Mouse (Mus musculus): Measurements from ENCODE around the gene Snx11. TPM values are rescaled to one million over a fixed set of nuclear protein-coding genes. Genes with fewer than 3 reads are reported as not detected.
A peak's percentile ranks its signal among the peaks of the same experiment; 100 is the strongest.

The Snx11 gene
- polyA plus RNA-seq, 1 experiment from 2014 or later, result 81.7 TPM

DNA sequence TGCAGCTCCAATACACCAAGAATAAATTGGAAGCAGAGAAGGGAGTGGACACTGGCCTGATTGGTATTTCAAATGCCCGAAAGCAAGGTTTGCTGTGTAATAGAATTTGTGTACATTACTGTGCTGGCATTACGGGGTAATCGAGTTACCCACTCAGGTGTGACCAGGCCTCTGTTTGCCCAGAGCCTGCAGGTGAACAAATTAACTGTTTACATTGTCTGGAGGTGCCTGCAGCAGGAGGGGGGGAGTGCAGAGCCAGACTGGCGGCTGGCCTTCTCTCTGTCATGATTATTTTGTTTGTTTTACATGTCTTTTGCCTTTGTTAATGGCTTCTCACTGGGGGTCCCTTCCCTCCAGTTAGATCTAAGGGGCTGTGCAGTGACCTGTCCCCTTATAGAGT is 44.7 kb downstream of the Snx11 start:
- peak overlapping the region; percentile 73 for H3K27ac ChIP-seq (replicated peaks)
- H3K9me3 ChIP-seq (replicated peaks), result no peaks in the 10 kb centered on the region
- no peaks in the 10 kb centered on the region for H3K27me3 ChIP-seq (replicated peaks)
- no peak overlapping the region for H3K4me2 ChIP-seq
- H3K4me3 ChIP-seq (replicated peaks), result no peak overlapping the region
- ATAC-seq (ENCODE audit: low FRiP score), result no peak
- peaks cover 65% of the 10 kb centered on the region for H3K4me1 ChIP-seq
- H3K9ac ChIP-seq (replicated peaks), result no peak overlapping the region
- WGBS, result 36% methylated on average over 4 of the region's 4 CpGs
- no peaks in the 10 kb centered on the region for H3K36me3 ChIP-seq

DNA sequence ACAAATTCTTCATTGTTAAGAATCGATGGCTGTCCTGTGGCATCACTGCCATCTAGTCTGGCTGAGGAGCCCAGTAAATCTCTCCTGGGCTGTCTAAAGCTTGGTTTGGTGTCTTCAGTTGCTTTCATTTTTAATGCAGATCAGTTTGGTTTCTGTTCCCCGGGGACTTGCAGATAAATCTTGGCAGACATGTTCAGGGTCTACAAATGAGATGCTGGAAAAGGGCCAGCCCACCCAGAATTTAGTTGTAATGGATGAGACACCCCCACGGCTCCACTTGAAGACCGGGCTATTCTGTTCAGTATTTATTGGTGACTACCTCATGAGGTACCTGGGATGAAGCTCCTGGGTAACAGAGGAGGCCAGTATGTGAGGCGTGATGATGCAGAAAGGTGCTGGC is 47.0 kb downstream of the Snx11 start:
- Histone ChIP-seq H3K4me2 (peak overlapping the region; percentile 19), H3K9ac (replicated peaks) (no peak overlapping the region), H3K36me3 (no peaks in the 10 kb centered on the region), H3K9me3 (replicated peaks) (no peaks in the 10 kb centered on the region), H3K27me3 (replicated peaks) (no peaks in the 10 kb centered on the region), H3K4me3 (replicated peaks) (no peak overlapping the region), H3K4me1 (peaks cover 53% of the 10 kb centered on the region), H3K27ac (replicated peaks) (peak overlapping the region; percentile 71)
- no peak for ATAC-seq (ENCODE audit: low FRiP score)
- 16% methylated on average over 5 of the region's 5 CpGs for WGBS

DNA sequence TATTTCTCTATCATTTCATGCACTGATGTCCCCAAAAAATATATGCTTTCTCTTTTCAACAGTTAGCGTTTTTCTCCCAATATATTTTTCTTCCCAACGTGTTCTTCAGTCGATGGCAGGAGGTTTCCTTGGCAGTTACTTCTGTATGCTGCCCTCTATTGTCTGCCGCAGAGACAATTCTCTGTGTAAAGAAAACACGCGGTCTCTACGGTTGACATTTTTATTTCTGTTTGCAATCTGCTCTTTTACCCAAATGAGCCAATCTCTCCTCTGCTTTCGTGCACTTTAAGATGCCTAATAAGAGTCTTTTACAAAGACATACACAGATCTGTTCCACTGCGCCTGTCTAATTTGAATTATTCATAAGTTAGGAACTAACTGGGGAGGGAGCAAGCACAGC is 47.9 kb downstream of the Snx11 start:
- Histone ChIP-seq H3K36me3 (no peaks in the 10 kb centered on the region), H3K4me3 (replicated peaks) (no peak overlapping the region), H3K9me3 (replicated peaks) (no peaks in the 10 kb centered on the region), H3K9ac (replicated peaks) (no peak overlapping the region), H3K27me3 (replicated peaks) (no peaks in the 10 kb centered on the region), H3K4me1 (peaks cover 51% of the 10 kb centered on the region), H3K4me2 (peak overlapping the region; percentile 39), H3K27ac (replicated peaks) (peak overlapping the region; percentile 71)
- ATAC-seq (ENCODE audit: low FRiP score), result no peak
- 5% methylated on average over 9 of the region's 9 CpGs for WGBS

DNA sequence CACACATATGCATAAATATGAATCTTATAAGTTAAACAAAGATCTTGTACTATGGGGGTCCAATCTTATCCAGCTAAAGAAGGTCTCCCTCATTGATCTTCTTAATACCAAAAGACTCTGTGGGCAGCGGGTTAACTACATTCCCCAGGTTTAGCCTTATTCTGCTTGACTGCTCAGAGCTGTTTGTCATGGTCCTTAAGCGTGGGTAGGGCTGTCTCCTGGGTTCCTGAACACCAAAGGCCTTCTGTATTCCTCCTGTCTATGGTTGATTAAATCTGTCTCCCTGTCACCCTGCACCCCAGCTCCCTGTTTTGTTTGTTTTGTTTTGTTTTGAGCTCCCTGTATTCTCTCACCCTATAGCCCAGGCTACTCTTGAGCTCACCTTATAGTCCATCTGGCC is 48.8 kb downstream of the Snx11 start:
- ATAC-seq (ENCODE audit: low FRiP score), result no peak
- WGBS, result 47% methylated on average over 2 of the region's 2 CpGs

DNA sequence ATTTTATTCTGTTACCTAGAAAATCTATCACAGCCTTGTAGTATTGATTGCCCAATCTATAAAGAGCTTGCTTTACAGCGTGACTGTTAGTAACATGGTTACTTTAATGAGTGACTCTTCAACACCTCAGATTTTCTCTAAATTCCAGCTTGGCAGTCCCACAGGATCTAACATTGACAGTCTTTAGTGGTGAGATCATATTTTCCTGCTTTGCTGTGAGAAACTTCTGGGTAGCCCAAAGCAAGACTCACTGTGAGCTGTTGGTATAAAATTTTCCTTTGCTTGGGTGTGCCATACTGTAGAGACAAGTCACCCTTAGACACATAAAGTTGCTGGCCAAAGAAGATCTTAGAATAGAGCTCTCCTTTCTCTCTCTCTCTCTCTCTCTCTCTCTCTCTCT is 51.5 kb downstream of the Snx11 start:
- H3K4me3 ChIP-seq (replicated peaks), result no peak overlapping the region
- no peak overlapping the region for H3K4me2 ChIP-seq
- no peaks in the 10 kb centered on the region for H3K9me3 ChIP-seq (replicated peaks)
- H3K27me3 ChIP-seq (replicated peaks), result no peaks in the 10 kb centered on the region
- 0 out of 2 replicates have a peak overlapping the region, but pooled peaks have one; percentile 4 for H3K27ac ChIP-seq (replicated peaks)
- peaks cover 33% of the 10 kb centered on the region for H3K4me1 ChIP-seq
- WGBS, result 72% methylated on average over 1 of the region's 1 CpGs
- no peaks in the 10 kb centered on the region for H3K36me3 ChIP-seq
- no peak overlapping the region for H3K9ac ChIP-seq (replicated peaks)
- ATAC-seq (ENCODE audit: low FRiP score), result no peak

More for the DNA sequence above, 48.8 kb downstream of the Snx11 start:
- Histone ChIP-seq H3K27me3 (replicated peaks) (no peaks in the 10 kb centered on the region), H3K9ac (replicated peaks) (no peak overlapping the region), H3K4me2 (no peak overlapping the region), H3K9me3 (replicated peaks) (no peaks in the 10 kb centered on the region), H3K4me1 (peaks cover 49% of the 10 kb centered on the region), H3K27ac (replicated peaks) (peak overlapping the region; percentile 71), H3K36me3 (no peaks in the 10 kb centered on the region), H3K4me3 (replicated peaks) (no peak overlapping the region)

DNA sequence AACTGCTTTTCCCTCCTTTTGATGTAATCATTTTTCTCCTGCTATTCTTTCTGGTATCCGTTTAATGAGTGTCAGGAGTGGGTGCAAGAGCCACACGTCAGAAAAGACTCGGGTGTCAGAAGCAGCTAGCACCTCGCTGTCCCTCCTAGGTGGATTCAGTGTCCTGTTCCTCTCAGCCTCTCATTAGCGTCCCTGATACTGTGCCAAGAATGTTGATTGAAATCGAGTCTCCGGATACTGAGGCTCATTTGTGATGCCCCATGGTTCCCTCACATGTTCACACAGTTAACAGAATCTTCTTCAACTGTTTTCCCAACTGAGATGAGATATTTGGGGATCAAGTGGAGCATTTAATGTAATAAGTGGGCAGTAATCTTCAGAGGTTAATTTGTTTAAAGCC is 58.8 kb downstream of the Snx11 start:
- no peak for ATAC-seq (ENCODE audit: low FRiP score)
- Histone ChIP-seq H3K36me3 (no peaks in the 10 kb centered on the region), H3K9me3 (replicated peaks) (no peaks in the 10 kb centered on the region), H3K4me3 (replicated peaks) (no peak overlapping the region), H3K4me1 (peaks cover 38% of the 10 kb centered on the region), H3K27me3 (replicated peaks) (no peaks in the 10 kb centered on the region), H3K9ac (replicated peaks) (no peak overlapping the region), H3K4me2 (no peak overlapping the region), H3K27ac (replicated peaks) (peak overlapping the region; percentile 48)
- 30% methylated on average over 7 of the region's 7 CpGs for WGBS

Other genes starting within 250 kb of the Snx11 start
- gene Cbx1, start 11.6 kb upstream of the Snx11 start, polyA plus RNA-seq (2015; fragmentation: Nextera tagmentation; extraction: Ambion mirVana), result 60.9 and 69.5 TPM in 2 replicates
- 71.8 and 78.2 TPM in 2 replicates for gene Nfe2l1, start 52.4 kb upstream of the Snx11 start, polyA plus RNA-seq (2015; fragmentation: Nextera tagmentation; extraction: Ambion mirVana)
- gene Copz2, start 72.3 kb upstream of the Snx11 start, polyA plus RNA-seq (2015; fragmentation: Nextera tagmentation; extraction: Ambion mirVana), result 29.2 and 42.0 TPM in 2 replicates
- gene Cdk5rap3, start 138.9 kb upstream of the Snx11 start, polyA plus RNA-seq (2015; fragmentation: Nextera tagmentation; extraction: Ambion mirVana), result 82.4 and 85.7 TPM in 2 replicates
- 0.47 and 5.2 TPM in 2 replicates for gene Prr15l, start 150.5 kb upstream of the Snx11 start, polyA plus RNA-seq (2015; fragmentation: Nextera tagmentation; extraction: Ambion mirVana)
- gene Pnpo, start 166.4 kb upstream of the Snx11 start, polyA plus RNA-seq (2015; fragmentation: Nextera tagmentation; extraction: Ambion mirVana), result 30.8 and 35.8 TPM in 2 replicates
- gene Sp2, start 205.4 kb upstream of the Snx11 start, polyA plus RNA-seq (2015; fragmentation: Nextera tagmentation; extraction: Ambion mirVana), result 13.0 and 15.8 TPM in 2 replicates
- gene Sp6, start 235.8 kb upstream of the Snx11 start, polyA plus RNA-seq (2015; fragmentation: Nextera tagmentation; extraction: Ambion mirVana), result 0.23 and 0.52 TPM in 2 replicates

Measured in neural tube, embryonic 15.5 days (tissue).